Mouse (Mus musculus): ENCODE measurements around the gene Zwint. TPM values are rescaled to one million over a fixed set of nuclear protein-coding genes. Genes with fewer than 3 reads are reported as not detected.

Gene Zwint
- total and polyA plus RNA-seq, 3 experiments = 173 to 257 (median 248) TPM

- H3K4me1 ChIP-seq (ENCODE audit: control insufficient read depth in 1 of 2, insufficient read depth in 2 of 2) = peaks cover 5 to 20% of the 10 kb centered on the region in 2 experiments
- DNase-seq (ENCODE audit: extremely low read depth) = no peak
- dilution Hi-C loops (cut with MboI; ENCODE audit: extremely low pct_ligation_motif_present, extremely low pct_unique_long_range_greater_than_20kb, low sequenced_read_pairs) (no loop called here), in situ Hi-C loops (cut with MboI; ENCODE audit: low pct_ligation_motif_present, low pct_unique_long_range_greater_than_20kb, low sequenced_read_pairs) (no loop called here)
- no peak for TF ChIP-seq POLR2AphosphoS2 (IDR thresholded peaks at IDR 0.05; ENCODE audit: low read depth, low read length)
- no peak for TF ChIP-seq PAX5 (IDR thresholded peaks at IDR 0.05; ENCODE audit: low read length)
- no peak for TF ChIP-seq MYC (IDR thresholded peaks at IDR 0.05; ENCODE audit: low read depth, low read length)
- TF ChIP-seq GABPA (IDR thresholded peaks at IDR 0.05; ENCODE audit: insufficient replicate concordance, low read depth, low read length) = no peak
- no peak for TF ChIP-seq KAT2A (IDR thresholded peaks at IDR 0.05; ENCODE audit: insufficient replicate concordance, low read length)
- no peak for TF ChIP-seq E2F4 (IDR thresholded peaks at IDR 0.05; ENCODE audit: insufficient replicate concordance, low read depth, low read length)
- TF ChIP-seq ZNF384 (IDR thresholded peaks at IDR 0.05; ENCODE audit: low read depth, low read length) = no peak
- TF ChIP-seq SIN3A (IDR thresholded peaks at IDR 0.05; ENCODE audit: low read length) = no peak
- TF ChIP-seq CTCF (conservative IDR thresholded peaks at IDR 0.05 in 1 of 2, IDR thresholded peaks at IDR 0.05 in 1 of 2; ENCODE audit: low read depth in 2 of 2, low read length in 2 of 2) = no peak
- TF ChIP-seq RAD21 (IDR thresholded peaks at IDR 0.05; ENCODE audit: low read depth, low read length) = no peak
- TF ChIP-seq MXI1 (IDR thresholded peaks at IDR 0.05; ENCODE audit: low read depth, low read length) = no peak
- no peak for TF ChIP-seq SMC3 (IDR thresholded peaks at IDR 0.05; ENCODE audit: low read depth, low read length)
- TF ChIP-seq RCOR1 (conservative IDR thresholded peaks at IDR 0.05; ENCODE audit: low read depth, low read length) = no peak
- TF ChIP-seq UBTF (IDR thresholded peaks at IDR 0.05; ENCODE audit: low read depth, low read length) = no peak
- no peak for TF ChIP-seq JUN (IDR thresholded peaks at IDR 0.05; ENCODE audit: insufficient read depth, low read depth, low read length)
- no peak for TF ChIP-seq MAZ (IDR thresholded peaks at IDR 0.05; ENCODE audit: low read depth, low read length)
- no peak for TF ChIP-seq POLR2A (IDR thresholded peaks at IDR 0.05; ENCODE audit: low read depth, low read length)
- no peak for TF ChIP-seq EP300 (IDR thresholded peaks at IDR 0.05; ENCODE audit: low read length)
- H3K36me3 ChIP-seq (replicated peaks in 1 of 2; ENCODE audit: control insufficient read depth in 1 of 2, insufficient read depth in 1 of 2, low read length in 1 of 2) = peaks cover 45 to 77% of the 10 kb centered on the region in 2 experiments
- no peak overlapping the region for H3K27ac ChIP-seq (ENCODE audit: insufficient read depth, low read depth)
- H3K4me2 ChIP-seq (ENCODE audit: insufficient read depth, low read depth, poor library complexity, severe bottlenecking) = no peak overlapping the region
- H3K27me3 ChIP-seq (replicated peaks) = no peaks in the 10 kb centered on the region
- H3K79me2 ChIP-seq (replicated peaks; ENCODE audit: control insufficient read depth, extremely low read depth, insufficient read depth, poor library complexity, severe bottlenecking) = peaks cover 19% of the 10 kb centered on the region
- H3K4me3 ChIP-seq (replicated peaks in 1 of 3; ENCODE audit: low read depth in 2 of 3, low read length in 2 of 3, poor library complexity in 1 of 3) = no peak overlapping the region
- H3K9ac ChIP-seq (ENCODE audit: insufficient read depth, low read depth) = no peak overlapping the region
- peaks cover 3% of the 10 kb centered on the region for H3K9me3 ChIP-seq (replicated peaks; ENCODE audit: low read length)
Measured at GRCm38 (mm10) chr10:72659198-72659597, 4.6 kb downstream of the Zwint start.

DNA sequence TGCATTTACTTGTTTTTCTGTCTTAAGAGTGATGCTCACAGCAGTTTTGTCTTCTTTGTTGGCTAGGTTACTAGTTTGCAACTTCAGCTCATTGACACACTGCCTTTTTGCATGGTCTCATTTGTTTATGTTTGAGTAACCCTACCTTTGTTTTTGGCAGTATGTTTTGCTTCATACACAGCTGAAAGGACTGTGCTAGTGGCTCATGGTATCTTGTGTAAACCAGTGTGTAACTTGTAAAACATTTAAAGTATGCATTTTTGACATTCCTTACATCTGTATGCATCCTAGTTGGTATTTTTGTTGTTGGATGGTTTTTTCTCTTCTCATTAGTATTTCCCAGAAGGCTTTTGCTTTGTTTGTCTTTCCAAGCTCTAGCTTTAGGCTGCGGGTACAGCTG, 5.7 kb downstream of the Zwint start:
- no peak for DNase-seq (ENCODE audit: extremely low read depth)
- Histone ChIP-seq H3K9ac (ENCODE audit: insufficient read depth, low read depth) (no peak overlapping the region), H3K4me1 (ENCODE audit: control insufficient read depth in 1 of 2, insufficient read depth in 2 of 2) (peaks cover 5 to 20% of the 10 kb centered on the region in 2 experiments), H3K27me3 (replicated peaks) (no peaks in the 10 kb centered on the region), H3K4me2 (ENCODE audit: insufficient read depth, low read depth, poor library complexity, severe bottlenecking) (no peak overlapping the region), H3K4me3 (replicated peaks in 1 of 3; ENCODE audit: low read depth in 2 of 3, low read length in 2 of 3, poor library complexity in 1 of 3) (no peak overlapping the region), H3K36me3 (replicated peaks in 1 of 2; ENCODE audit: control insufficient read depth in 1 of 2, insufficient read depth in 1 of 2, low read length in 1 of 2) (peaks cover 52 to 88% of the 10 kb centered on the region in 2 experiments), H3K9me3 (replicated peaks; ENCODE audit: low read length) (peaks cover 3% of the 10 kb centered on the region), H3K27ac (ENCODE audit: insufficient read depth, low read depth) (no peak overlapping the region), H3K79me2 (replicated peaks; ENCODE audit: control insufficient read depth, extremely low read depth, insufficient read depth, poor library complexity, severe bottlenecking) (peaks cover 14% of the 10 kb centered on the region)
- no peak for TF ChIP-seq TCF12 (IDR thresholded peaks at IDR 0.05; ENCODE audit: low read depth, low read length)
- no peak for TF ChIP-seq RAD21 (IDR thresholded peaks at IDR 0.05; ENCODE audit: low read depth, low read length)
- TF ChIP-seq PAX5 (IDR thresholded peaks at IDR 0.05; ENCODE audit: low read length) = no peak
- TF ChIP-seq SMC3 (IDR thresholded peaks at IDR 0.05; ENCODE audit: low read depth, low read length) = no peak
- TF ChIP-seq USF2 (conservative IDR thresholded peaks at IDR 0.05; ENCODE audit: low read depth, low read length) = no peak
- no peak for TF ChIP-seq JUND (conservative IDR thresholded peaks at IDR 0.05; ENCODE audit: low read depth, low read length)
- no peak for TF ChIP-seq MEF2A (IDR thresholded peaks at IDR 0.05; ENCODE audit: borderline replicate concordance, low read depth, low read length)
- TF ChIP-seq JUN (IDR thresholded peaks at IDR 0.05; ENCODE audit: insufficient read depth, low read depth, low read length) = no peak
- TF ChIP-seq MAX (IDR thresholded peaks at IDR 0.05; ENCODE audit: low read length) = no peak
- no peak for TF ChIP-seq SIN3A (IDR thresholded peaks at IDR 0.05; ENCODE audit: low read length)
- no peak for TF ChIP-seq ZKSCAN1 (IDR thresholded peaks at IDR 0.05; ENCODE audit: borderline replicate concordance, low read depth, low read length)
- no peak for TF ChIP-seq HCFC1 (IDR thresholded peaks at IDR 0.05; ENCODE audit: low read depth, low read length)
- no peak for TF ChIP-seq CTCF (conservative IDR thresholded peaks at IDR 0.05 in 1 of 2, IDR thresholded peaks at IDR 0.05 in 1 of 2; ENCODE audit: low read depth in 2 of 2, low read length in 2 of 2)
- no peak for TF ChIP-seq BHLHE40 (IDR thresholded peaks at IDR 0.05; ENCODE audit: low read depth, low read length)
- TF ChIP-seq NRF1 (IDR thresholded peaks at IDR 0.05; ENCODE audit: low read depth, low read length) = no peak
- in situ Hi-C loops (cut with MboI; ENCODE audit: low pct_ligation_motif_present, low pct_unique_long_range_greater_than_20kb, low sequenced_read_pairs) (no loop called here), dilution Hi-C loops (cut with MboI; ENCODE audit: extremely low pct_ligation_motif_present, extremely low pct_unique_long_range_greater_than_20kb, low sequenced_read_pairs) (no loop called here)

All from CH12.LX (cell line).